Mouse (Mus musculus): ENCODE results near the gene Gm21834.

Gm21834 gene

DNA sequence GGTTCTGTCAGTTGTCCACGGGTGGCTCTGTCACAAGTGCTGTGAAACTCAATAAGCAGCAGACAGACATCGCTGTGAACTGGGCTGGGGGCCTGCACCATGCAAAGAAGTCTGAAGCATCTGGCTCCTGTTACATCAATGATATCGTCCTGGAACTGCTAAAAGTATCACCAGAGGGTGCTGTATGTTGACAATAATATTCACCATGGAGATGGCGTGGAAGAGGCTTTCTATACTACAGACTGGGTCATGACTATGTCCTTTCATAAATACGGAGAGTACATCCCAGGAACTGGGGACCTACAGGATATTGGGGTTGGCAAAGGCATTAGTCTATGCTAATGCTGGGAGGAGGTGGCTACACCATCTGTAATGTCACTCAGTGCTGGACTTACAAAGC, at the start of gene Gm21834:
Gm21834 (minus strand) TSS at position 101 of the 400 bp plus-strand sequence.
- no peak for DNase-seq (ENCODE audit: low read depth, low spot score)

- no peak for DNase-seq (ENCODE audit: low read depth, low spot score)
Observed at GRCm38 (mm10) chr17:57788161-57788799, 46.3 kb upstream of the Gm21834 start.

GRCm38 (mm10) chr17:57770904-57771303, 28.9 kb upstream of the Gm21834 start:
- DNase-seq (ENCODE audit: low read depth, low spot score), result peak; percentile 58

DNA sequence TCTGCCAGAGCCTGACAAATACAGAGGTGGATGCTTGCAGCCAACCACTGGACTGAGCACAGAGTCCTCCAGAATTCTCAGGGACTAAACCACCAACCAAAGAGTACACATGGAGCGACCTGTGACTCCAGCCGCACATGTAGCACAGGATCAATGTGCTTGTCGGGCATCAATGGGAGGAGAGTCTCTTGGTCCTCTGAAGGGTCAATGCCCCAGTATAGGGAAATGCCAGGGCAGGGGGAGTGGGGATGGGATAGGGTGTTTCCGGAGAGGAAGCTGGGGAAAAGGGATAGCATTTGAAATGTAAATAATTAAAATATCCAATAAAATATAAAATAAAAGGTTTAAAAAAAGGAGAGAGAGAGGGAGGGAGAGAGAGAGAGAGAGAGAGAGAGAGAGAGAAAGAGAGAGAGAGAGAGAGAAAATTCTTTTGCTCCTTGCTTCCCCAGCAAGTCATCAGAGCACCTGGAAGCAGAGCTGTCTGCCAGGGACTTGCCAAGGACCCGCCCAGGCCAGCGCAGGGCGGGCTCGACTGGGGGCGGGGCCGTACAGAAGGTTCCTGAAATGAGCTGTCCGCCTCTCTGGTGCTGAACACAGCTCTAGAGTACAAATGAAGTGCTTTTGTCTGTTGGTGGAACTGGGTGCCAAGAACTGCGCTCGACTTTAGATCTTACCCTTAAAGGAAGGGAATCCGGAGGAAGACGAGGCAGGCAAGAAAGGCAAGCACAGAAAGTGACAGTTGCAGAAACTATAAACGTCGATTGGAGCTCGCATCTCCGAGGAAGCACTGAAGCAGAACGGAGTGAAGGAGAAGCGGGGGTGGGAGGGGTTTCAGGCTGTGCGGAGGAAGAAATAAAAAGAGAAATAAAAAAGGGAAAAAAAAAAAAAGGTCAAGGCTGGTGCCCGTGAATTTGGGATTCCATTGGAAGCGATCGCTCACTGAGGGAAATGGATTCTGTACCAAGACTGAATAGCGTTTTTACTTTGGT, 26.9 kb upstream of the Gm21834 start, which contains the start of gene Cntnap5c:
Cntnap5c (plus strand) TSS at position 949 of the 989 bp plus-strand sequence.
- peak; percentile 74 for DNase-seq (ENCODE audit: low read depth, low spot score)

- DNase-seq (ENCODE audit: low read depth, low spot score), result no peak
Observed at GRCm38 (mm10) chr17:57767306-57767705, 25.3 kb upstream of the Gm21834 start.

DNA sequence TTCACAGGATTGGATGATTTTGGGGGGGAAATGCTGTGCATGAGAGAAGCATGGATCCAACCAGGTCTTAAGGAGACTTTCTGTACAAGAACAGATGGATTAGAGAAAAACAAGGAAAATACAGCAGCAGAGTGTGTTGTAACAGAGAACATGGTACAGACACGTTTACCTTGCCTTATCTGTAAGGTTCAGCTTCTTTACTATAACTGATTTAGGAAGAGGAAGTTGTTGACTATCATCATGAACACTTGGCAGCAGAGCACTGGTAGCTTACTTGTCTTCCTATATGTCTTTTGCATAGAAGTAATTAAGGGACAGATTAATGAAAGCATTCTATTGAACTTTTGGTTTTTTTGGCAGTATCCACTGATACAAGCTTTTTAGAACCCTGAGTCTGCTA, 16.0 kb upstream of the Gm21834 start:
- DNase-seq (ENCODE audit: low read depth, low spot score), result no peak

DNA sequence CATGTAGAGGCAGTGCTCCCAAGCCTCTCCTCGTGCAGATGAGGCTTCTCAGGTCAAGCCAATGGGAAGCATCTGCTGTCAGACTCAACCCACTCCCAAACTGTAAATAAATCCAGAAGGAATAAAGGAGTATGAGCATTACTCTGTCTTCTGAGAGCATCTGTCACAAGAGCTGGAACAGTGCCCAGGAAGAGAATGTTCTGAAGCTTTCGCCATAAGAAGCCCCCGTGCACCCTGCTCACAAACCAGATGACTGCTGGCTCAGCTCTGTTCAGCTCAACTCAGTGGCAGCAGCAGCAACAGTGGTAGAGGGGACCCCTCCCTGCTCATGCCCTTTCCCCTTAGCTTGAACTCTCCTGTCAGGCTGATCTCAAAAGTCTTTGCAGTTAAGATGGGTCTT, 47.2 kb downstream of the Gm21834 start:
- no peak for DNase-seq (ENCODE audit: low read depth, low spot score)
